Mouse (Mus musculus) C2C12 (cell line): ENCODE measurements around the gene Traf2.

Source experiments
- CTCF ChIP-seq: IDR thresholded peaks from one replicate; pipeline ENCODE4 v1.5.1; 2011; ENCODE audit not compliant: control insufficient read depth, insufficient read depth, insufficient read length
- USF1 ChIP-seq: IDR thresholded peaks from one replicate; pipeline ENCODE4 v1.6.1; 2011; ENCODE audit warnings: low read depth, mild to moderate bottlenecking, control low read depth, moderate library complexity

DNA sequence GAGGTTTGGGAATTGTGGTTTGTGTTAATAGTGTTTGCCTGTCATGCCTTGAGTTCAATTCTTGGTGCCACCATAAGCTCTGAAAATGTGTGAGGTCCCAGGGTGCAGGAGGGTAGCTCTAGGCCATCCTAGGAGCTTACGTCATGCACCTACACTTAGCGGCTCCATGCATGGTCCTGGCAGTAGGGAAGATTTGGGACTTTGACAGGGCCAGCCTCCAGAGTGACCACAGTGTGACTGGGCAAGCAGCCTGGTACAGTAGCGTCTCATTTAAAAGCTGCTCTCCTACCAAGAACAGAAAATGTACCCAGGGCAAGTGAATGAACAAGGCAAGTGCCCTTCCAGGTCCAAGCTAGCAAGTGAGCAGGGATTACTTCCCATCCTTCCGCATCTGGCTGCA, 40.9 kb downstream of the Traf2 start:
- no peak for TF ChIP-seq CTCF
- TF ChIP-seq USF1 = no peak
